Mouse (Mus musculus) left cerebral cortex, adult 6 months (tissue): ENCODE results near the gene Washc2. TPM values are rescaled to one million over a fixed set of nuclear protein-coding genes. Genes with fewer than 3 reads are reported as not detected.

ENCODE experiments used
- long read RNA-seq, 2 experiments: library from polyadenylated mRNA; unstranded; transcript quantifications; one replicate each; pipeline ENCODE4 v2.0.0; 2019 to 2020
- polyA plus RNA-seq: library from polyadenylated mRNA; unstranded; fragments of <200 nt; fragmentation: Nextera tagmentation; gene quantifications from 2 replicates; pipeline ENCODE4 v1.2.3, GENCODE M21; 2021

Gene Washc2
- polyA plus RNA-seq = 25.0 and 29.6 TPM in 2 replicates
- long read RNA-seq, experiment 1, full-length matches to known transcripts = 20 of 183 reads
- long read RNA-seq, experiment 1, partial matches to known transcripts = 128 of 183 reads
- long read RNA-seq, experiment 1, other reads (novel, unspliced or antisense) = 35 of 183 reads
- long read RNA-seq, experiment 2, full-length matches to known transcripts = 3 of 72 reads
- long read RNA-seq, experiment 2, partial matches to known transcripts = 61 of 72 reads
- long read RNA-seq, experiment 2, other reads (novel, unspliced or antisense) = 8 of 72 reads

DNA sequence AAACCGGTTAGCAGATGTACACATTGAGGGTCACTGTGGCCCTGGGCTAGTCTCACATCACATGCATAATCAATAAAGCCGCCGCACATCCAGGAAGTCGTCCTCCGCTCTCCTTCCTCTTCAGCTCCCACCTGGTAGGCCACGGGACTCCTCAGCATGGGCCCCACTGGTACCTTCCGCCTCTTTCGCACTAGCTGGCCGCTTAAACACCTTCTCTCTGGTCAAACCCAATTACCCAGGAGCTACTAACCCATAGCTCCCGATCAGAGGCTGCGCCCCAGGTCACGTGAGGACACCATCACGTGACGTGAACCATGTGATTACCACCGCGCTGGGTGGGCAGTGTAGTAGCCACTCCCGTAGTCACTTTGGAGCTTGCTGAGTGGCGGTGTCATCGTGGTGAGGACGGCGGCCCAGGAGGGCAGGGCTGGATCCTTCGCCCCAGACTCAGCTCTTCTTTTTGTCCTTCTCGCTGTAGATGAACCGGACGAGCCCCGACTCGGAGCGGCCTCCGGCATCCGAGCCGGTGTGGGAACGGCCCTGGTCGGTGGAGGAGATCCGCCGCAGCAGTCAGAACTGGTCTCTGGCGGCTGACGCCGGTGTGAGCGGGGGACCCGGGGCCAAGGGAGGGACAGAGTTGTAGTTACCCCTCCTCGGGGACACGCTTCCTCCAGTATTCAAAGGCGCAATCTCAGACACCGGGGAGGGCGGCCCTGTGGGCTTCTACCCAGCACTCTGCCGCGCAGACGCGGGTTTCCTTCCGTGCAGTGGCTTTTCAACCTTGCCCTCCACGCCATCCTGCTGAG, at the start of gene Washc2:
TSS of gene Washc2 (plus strand) at position 310 of the 806 bp plus-strand sequence.

DNA sequence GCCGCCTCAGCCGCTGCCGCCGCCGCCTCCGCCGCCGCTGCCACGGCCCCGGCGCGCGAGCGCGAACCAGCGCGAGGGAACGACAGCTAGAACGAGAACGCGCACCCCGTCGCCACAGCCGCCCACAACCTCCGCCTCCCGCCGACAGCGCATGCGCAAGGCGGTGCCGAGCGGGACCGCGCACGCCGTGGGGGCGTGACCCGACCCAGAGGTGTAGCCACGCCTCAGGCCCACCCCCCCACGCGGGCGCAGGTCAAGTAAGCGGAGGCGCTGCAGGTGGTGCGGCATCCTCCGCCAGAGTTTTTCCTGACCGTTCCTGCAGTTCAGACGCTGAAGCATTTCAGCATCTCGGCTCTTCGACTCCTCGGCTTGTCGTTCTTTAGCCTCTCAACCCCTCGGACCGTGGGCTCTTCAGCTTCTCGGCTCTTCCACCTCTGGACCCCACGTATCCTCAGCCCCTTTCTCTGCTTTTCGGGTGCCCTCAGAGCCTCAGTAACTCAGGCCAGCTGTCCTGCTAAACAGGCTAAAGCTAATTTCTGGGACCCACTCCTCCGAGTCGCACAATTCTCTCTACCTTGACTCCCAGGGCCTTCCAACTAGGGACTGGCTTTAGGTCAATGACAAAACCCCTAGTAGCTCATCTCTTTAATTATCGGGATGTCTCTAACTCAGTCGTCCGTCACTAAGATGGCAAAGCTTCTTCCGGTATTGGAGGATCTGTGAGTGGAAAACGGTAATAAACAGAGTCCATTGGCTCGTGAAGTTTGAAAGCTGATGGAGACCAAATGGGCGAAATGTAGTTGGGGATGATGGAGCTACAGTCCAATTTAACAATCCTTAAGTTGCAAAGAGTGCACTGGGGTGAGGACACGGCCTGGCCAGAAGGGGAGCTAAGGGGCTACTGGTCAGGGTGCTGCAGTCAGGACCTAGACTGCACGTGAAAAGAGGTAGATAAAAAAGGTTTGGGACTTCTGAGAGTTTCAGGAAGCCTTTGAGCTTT, 14.1 kb upstream of the Washc2 start, which contains the start of gene Tmcc1:
TSS of gene Tmcc1 (minus strand) at position 93 of the 1,000 bp plus-strand sequence.

DNA sequence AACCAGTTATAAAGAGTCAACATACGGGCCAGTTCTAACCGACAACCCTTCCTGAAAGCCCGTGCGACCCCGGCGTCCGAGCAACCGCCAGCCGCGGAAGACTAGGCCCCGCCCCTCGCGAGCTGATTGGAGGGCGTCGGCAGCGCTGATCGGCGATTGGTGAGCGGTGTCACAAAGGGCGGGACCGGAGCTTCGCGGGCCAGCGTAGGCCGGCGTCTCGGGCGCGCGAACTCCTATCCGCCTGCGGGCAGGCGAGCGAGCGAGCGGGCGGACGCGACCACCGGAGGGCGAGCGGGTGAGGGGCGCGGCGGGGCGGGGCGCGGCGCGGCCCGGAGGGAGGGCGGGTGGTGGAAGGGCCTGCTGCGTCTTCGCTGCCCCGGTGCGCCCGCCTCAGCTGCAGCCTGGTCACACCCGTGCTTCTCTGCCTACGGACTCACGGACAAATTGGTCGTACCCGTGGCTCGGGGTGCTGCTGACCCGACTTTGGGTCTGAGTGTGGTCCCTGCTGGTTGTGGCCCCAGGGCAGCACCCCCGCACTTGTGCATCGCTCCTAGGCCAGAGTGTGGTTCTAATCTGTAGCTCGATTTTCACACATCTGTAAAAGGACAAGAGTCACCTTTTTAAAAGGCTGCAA, 56.3 kb downstream of the Washc2 start, which contains the start of gene Zfand4:
TSS of gene Zfand4 (plus strand) at position 205 of the 634 bp plus-strand sequence.

Other genes starting within 250 kb of the Washc2 start
- 11.4 and 15.2 TPM in 2 replicates for gene Plxnd1, start 213.0 kb upstream of the Washc2 start, polyA plus RNA-seq
- 7.5 and 9.9 TPM in 2 replicates for gene Tmcc1, start 14.6 kb upstream of the Washc2 start, polyA plus RNA-seq
- gene Zfand4, start 56.2 kb downstream of the Washc2 start, polyA plus RNA-seq = 1.3 and 1.9 TPM in 2 replicates
- gene March8, start 130.0 kb downstream of the Washc2 start, polyA plus RNA-seq = 12.2 and 26.5 TPM in 2 replicates